Mouse (Mus musculus) embryonic facial prominence, embryonic 11.5 days (tissue): ENCODE results near the gene Vdac1. TPM values are rescaled to one million over a fixed set of nuclear protein-coding genes. Genes with fewer than 3 reads are reported as not detected.

Experiments
- ATAC-seq: fragments of 200-750 bp; cut with Nextera tagmentation; replicated peaks from 2 replicates; pipeline ENCODE4 v1.8.0; 2017; ENCODE audit warnings: low read depth; ENCODE audit not compliant: insufficient number of reproducible peaks, low FRiP score, low TSS enrichment
- DNase-seq: peaks from one replicate; pipeline ENCODE4 v3.0.0-alpha.2; 2015; ENCODE audit warnings: low spot score
- H3K27ac ChIP-seq: fragments of 300-500 bp; sonication (generic); replicated peaks from 2 replicates; pipeline ENCODE4 v1.5.1; 2014; ENCODE audit warnings: mild to moderate bottlenecking, low read depth, low read length, control low read depth
- H3K27me3 ChIP-seq: fragments of 300-500 bp; sonication (generic); 2 replicates; pipeline ENCODE4 v1.6.1; 2014; ENCODE audit warnings: mild to moderate bottlenecking, low read length, moderate library complexity, mixed read lengths; ENCODE audit not compliant: control insufficient read depth, insufficient read depth
- H3K36me3 ChIP-seq: fragments of 300-500 bp; sonication (generic); replicated peaks from 2 replicates; pipeline ENCODE4 v1.6.1; 2014; ENCODE audit warnings: low read depth, mild to moderate bottlenecking, low read length, moderate library complexity, mixed read lengths; ENCODE audit not compliant: control insufficient read depth, insufficient read depth
- H3K4me1 ChIP-seq: fragments of 300-500 bp; sonication (generic); 2 replicates; pipeline ENCODE4 v1.6.1; 2014; ENCODE audit warnings: low read length, mixed read lengths; ENCODE audit not compliant: control insufficient read depth, insufficient read depth
- H3K4me2 ChIP-seq: fragments of 300-500 bp; sonication (generic); 2 replicates; pipeline ENCODE4 v1.6.1; 2014; ENCODE audit warnings: low read depth, mild to moderate bottlenecking, control low read depth, low read length, moderate library complexity
- H3K4me3 ChIP-seq: fragments of 300-500 bp; sonication (generic); 2 replicates; pipeline ENCODE4 v1.5.1; 2014; ENCODE audit warnings: low read depth, low read length, control low read depth
- H3K9ac ChIP-seq: fragments of 300-500 bp; sonication (generic); replicated peaks from 2 replicates; pipeline ENCODE4 v1.6.1; 2014; ENCODE audit warnings: mild to moderate bottlenecking, control low read depth, low read length
- H3K9me3 ChIP-seq: fragments of 300-500 bp; sonication (generic); replicated peaks from 2 replicates; pipeline ENCODE4 v1.6.1; 2016; ENCODE audit warnings: mild to moderate bottlenecking, low read length, inconsistent platforms, mixed read lengths; ENCODE audit not compliant: control insufficient read depth
- WGBS: fragments of 180-500 bp; shearing (Covaris S2); extraction: QIAGEN DNeasy Blood & Tissue Kit; methylation state at CpG from one replicate; pipeline ENCODE4 v1.1.7; 2014; 5-methylcytosine and 5-hydroxymethylcytosine counted together
- polyA plus RNA-seq: library from polyadenylated mRNA; unstranded; fragments of >200 nt; fragmentation: Nextera tagmentation; extraction: Ambion mirVana; gene quantifications from 2 replicates; pipeline ENCODE4 v1.2.1, GENCODE M21; 2014

Gene Vdac1
- polyA plus RNA-seq, result 219 and 222 TPM in 2 replicates

DNA sequence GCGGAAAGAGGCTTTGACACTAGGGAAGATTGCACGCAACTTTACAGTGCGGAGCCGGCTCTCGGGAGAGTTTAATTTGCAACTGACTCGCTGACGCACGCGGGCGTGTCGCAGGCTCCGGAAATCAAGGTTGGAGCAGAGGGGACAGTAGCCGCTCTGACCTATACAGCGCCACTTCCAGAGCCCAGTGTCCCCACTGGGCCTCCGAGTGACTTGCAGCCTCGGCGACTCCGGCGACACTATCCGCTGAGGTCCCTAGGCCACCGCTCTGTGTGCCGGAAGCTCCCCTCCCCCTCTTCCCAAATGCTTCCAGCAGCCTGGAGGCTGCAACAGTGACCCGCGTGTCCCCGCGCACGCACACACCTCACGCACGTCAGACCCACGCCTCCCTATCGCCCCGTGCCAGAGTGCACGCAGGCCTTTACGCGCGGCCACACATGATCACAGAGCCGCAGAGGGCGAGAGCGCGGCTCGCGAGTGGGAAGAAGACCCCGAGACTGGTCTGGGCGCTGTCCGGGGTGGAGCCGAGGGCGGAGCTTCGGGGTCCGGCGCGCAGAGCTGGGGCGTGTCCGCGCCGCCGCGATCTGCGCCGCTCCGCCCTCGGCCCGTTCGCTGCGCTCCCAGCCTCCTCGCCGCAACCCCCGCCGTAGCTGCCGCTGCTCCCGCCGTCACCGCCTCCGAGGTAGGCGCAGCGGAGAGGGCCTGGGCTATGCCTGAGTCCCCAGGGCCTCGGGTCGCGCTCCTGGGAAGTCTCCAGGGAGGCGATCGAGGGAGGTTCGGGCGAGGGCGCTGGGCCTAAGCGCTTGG lies at the start of gene Vdac1:
TSS of gene Vdac1 (plus strand) at position 390 of the 807 bp plus-strand sequence.
- ATAC-seq (peak; percentile 90), DNase-seq (peak; percentile 90)
- Histone ChIP-seq H3K4me3 (peak within 1 kb of the TSS; percentile 91), H3K9ac (peak within 1 kb of the TSS; percentile 95), H3K36me3 (no peaks in the 10 kb centered on the region), H3K27ac (peak within 1 kb of the TSS; percentile 79), H3K9me3 (no peaks in the 10 kb centered on the region), H3K27me3 (no peaks in the 10 kb centered on the region), H3K4me1 (0 out of 2 replicates have a peak, but pooled peaks cover 2% of the 10 kb centered on the region), H3K4me2 (peak within 1 kb of the TSS; percentile 92)
- WGBS, result under 1% methylated on average over 82 of the region's 84 CpGs

GRCm38 (mm10) chr11:52314102-52314793 lies 46.4 kb upstream of the Vdac1 start:
- Histone ChIP-seq H3K27ac (no peak overlapping the region), H3K27me3 (no peaks in the 10 kb centered on the region), H3K4me2 (0 out of 2 replicates have a peak overlapping the region, but pooled peaks have one; percentile 2), H3K36me3 (no peaks in the 10 kb centered on the region), H3K4me1 (peaks cover 3% of the 10 kb centered on the region; the same call in 1 of the 2 replicates), H3K4me3 (no peak overlapping the region), H3K9me3 (no peaks in the 10 kb centered on the region), H3K9ac (no peak overlapping the region)
- WGBS, result 13% methylated on average over 26 of the region's 26 CpGs
- ATAC-seq, result no peak
- peak; percentile 68 for DNase-seq

GRCm38 (mm10) chr11:52318445-52318844 lies 42.2 kb upstream of the Vdac1 start:
- no peak for ATAC-seq
- Histone ChIP-seq H3K9me3 (no peaks in the 10 kb centered on the region), H3K27ac (no peak overlapping the region), H3K4me3 (no peak overlapping the region), H3K27me3 (no peaks in the 10 kb centered on the region), H3K36me3 (no peaks in the 10 kb centered on the region), H3K4me1 (peaks cover 3% of the 10 kb centered on the region; the same call in 1 of the 2 replicates), H3K4me2 (no peak overlapping the region), H3K9ac (no peak overlapping the region)
- WGBS, result 74% methylated on average over 13 of the region's 13 CpGs
- DNase-seq, result no peak

DNA sequence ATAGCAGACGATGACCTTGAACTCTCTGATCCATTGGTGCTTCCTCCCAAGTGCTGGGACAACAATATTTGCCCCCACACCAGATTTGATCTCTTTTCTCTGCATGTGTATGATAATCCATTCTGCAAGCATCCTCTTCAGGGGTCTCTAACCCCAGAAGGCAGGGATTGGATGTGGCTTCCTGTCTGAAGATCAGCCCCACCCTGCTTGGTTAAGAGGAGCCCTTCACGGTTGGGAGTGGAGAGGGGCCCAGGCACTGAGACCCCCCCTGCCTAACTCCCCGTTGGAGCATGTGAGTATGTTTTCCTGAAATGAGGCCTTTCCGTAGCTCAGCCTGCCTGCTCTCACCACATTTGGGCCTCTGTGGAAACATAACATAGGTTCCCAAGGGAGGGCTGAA lies 41.0 kb upstream of the Vdac1 start:
- H3K9ac ChIP-seq, result no peak overlapping the region
- no peak overlapping the region for H3K4me3 ChIP-seq
- no peak for ATAC-seq
- WGBS, result 64% methylated on average over 4 of the region's 4 CpGs
- no peak for DNase-seq
- peaks cover 1% of the 10 kb centered on the region; the same call in 1 of the 2 replicates for H3K4me1 ChIP-seq
- H3K27me3 ChIP-seq, result no peaks in the 10 kb centered on the region
- H3K4me2 ChIP-seq, result no peak overlapping the region
- no peaks in the 10 kb centered on the region for H3K9me3 ChIP-seq
- no peaks in the 10 kb centered on the region for H3K36me3 ChIP-seq
- no peak overlapping the region for H3K27ac ChIP-seq

DNA sequence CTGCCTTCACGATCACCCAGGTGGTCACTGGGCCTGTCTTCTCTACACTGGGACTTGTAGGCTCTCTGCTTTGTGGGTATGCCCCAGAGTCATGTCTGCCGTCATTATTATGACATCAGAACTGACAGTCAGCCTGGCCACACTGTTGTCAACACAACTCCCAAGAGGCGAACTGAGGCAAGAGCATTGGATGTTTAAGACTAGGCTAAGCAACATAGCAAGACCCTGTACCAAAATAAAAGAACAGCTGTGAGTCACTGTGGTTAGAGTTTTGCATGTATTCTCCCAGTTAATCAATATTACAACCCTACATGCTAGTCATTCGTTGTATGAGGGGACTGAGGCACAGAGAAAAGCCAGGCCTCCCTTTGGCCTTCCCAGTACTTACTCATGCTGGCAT lies 40.1 kb upstream of the Vdac1 start:
- no peak overlapping the region for H3K9ac ChIP-seq
- no peak overlapping the region for H3K27ac ChIP-seq
- H3K4me2 ChIP-seq, result no peak overlapping the region
- H3K4me3 ChIP-seq, result no peak overlapping the region
- WGBS, result 81% methylated on average over 4 of the region's 4 CpGs
- H3K4me1 ChIP-seq, result no peaks in the 10 kb centered on the region
- no peaks in the 10 kb centered on the region; the same call in 1 of the 2 replicates for H3K27me3 ChIP-seq
- DNase-seq, result no peak
- no peak for ATAC-seq
- H3K36me3 ChIP-seq, result no peaks in the 10 kb centered on the region
- no peaks in the 10 kb centered on the region for H3K9me3 ChIP-seq

DNA sequence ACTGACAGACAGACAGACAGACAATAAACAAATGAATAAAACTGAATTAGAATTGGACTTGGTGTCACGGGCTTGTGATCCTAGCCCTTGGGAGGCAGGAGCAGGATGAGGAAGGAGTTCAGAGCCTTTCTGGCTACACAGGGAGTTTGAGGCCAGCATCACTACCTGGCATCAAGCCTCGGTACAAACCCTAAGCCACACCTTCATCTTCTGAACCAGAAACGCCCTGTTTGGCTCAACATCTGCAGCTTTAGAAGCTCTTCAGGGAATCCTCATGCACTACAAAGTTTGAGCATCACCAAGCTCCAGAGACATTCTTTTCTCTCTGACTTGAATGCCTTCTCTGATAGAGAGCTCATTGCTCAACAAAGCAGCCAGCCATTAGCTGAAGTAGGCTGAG lies 39.1 kb upstream of the Vdac1 start:
- WGBS, result 72% methylated on average over 3 of the region's 3 CpGs
- H3K27me3 ChIP-seq, result no peaks in the 10 kb centered on the region; the same call in 1 of the 2 replicates
- H3K4me3 ChIP-seq, result no peak overlapping the region
- H3K4me2 ChIP-seq, result no peak overlapping the region
- H3K9me3 ChIP-seq, result no peaks in the 10 kb centered on the region
- H3K27ac ChIP-seq, result no peak overlapping the region
- no peak for DNase-seq
- no peak for ATAC-seq
- H3K4me1 ChIP-seq, result no peaks in the 10 kb centered on the region
- H3K36me3 ChIP-seq, result no peaks in the 10 kb centered on the region
- no peak overlapping the region for H3K9ac ChIP-seq

- Histone ChIP-seq H3K36me3 (no peaks in the 10 kb centered on the region), H3K9ac (no peak overlapping the region), H3K27ac (no peak overlapping the region), H3K4me3 (no peak overlapping the region), H3K4me2 (no peak overlapping the region), H3K4me1 (no peaks in the 10 kb centered on the region), H3K27me3 (no peaks in the 10 kb centered on the region; the same call in 1 of the 2 replicates), H3K9me3 (no peaks in the 10 kb centered on the region)
- DNase-seq, result no peak
- no peak for ATAC-seq
- WGBS, result 54% methylated on average over 22 of the region's 23 CpGs
Observed at GRCm38 (mm10) chr11:52324442-52325367, 36.0 kb upstream of the Vdac1 start.
